Mouse (Mus musculus): ENCODE measurements around the gene Exosc2. TPM values are rescaled to one million over a fixed set of nuclear protein-coding genes. Genes with fewer than 3 reads are reported as not detected.
A peak's percentile ranks its signal among the peaks of the same experiment; 100 is the strongest.

Gene Exosc2
- total RNA-seq (2017), result 77.7 and 85.4 TPM in 2 replicates

DNA sequence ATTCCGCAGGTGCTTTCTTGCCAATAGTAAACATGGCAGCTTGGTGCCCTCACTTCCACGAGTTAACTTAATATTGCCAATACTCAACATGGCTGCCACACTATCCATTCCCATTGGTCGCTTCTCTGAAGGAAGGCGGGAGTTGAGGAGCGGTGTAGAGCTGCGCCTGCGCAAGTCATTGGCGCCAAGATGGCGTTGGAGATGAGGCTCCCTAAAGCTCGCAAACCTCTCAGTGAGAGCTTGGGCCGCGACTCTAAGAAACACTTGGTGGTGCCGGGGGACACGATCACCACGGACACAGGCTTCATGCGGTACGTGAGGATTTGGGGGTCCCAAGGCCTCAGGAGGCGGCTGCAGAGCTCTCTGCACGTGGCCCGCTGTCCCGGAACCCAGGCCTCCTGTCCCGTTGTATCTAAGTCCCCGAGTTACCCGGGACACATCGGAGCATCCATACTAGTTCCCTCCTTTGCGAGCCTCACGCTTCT lies at the start of gene Exosc2:
TSS of gene Exosc2 (plus strand) at position 165 of the 485 bp plus-strand sequence.
- peak; percentile 96 for ATAC-seq (replicated peaks in 1 of 2; ENCODE audit: insufficient read depth in 1 of 2, low FRiP score in 2 of 2, low TSS enrichment in 1 of 2, low read depth in 1 of 2, poor library complexity in 2 of 2, severe bottlenecking in 2 of 2)

- no peak for ATAC-seq (replicated peaks in 1 of 2; ENCODE audit: insufficient read depth in 1 of 2, low FRiP score in 2 of 2, low TSS enrichment in 1 of 2, low read depth in 1 of 2, poor library complexity in 2 of 2, severe bottlenecking in 2 of 2)
Measured at GRCm38 (mm10) chr2:31633531-31633930, 37.0 kb upstream of the Exosc2 start.

GRCm38 (mm10) chr2:31635281-31636137 lies 35.0 kb upstream of the Exosc2 start:
- ATAC-seq (replicated peaks in 1 of 2; ENCODE audit: insufficient read depth in 1 of 2, low FRiP score in 2 of 2, low TSS enrichment in 1 of 2, low read depth in 1 of 2, poor library complexity in 2 of 2, severe bottlenecking in 2 of 2), result no peak

DNA sequence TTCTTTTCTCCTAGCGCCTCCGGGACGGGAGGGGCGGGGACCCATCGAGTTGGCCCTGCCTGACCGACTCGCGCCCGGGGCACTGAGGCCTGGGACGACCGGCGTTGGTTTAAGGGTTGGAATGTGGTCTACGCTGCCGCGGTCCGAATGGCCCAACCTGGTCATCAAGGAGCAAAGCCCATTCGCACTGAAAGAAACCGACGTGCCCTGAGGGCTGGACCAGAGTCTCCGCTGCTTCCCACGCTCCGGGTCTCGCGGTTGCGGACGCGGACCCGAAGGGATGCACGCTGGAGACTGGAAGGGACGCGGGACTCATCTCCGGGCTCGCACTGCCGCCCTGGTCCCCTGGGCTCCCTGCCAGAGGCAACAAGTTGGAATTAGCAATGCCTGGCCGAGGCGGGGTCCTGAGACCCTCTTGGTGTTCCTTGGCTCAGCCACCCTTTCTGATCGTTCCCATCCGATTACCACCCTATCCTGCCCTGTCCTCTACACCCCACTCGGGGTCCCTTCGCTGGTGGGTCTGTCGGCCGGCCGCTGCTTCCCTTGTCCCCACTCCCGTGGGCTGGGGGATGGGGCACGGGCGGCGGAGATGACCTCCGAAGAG lies 34.3 kb upstream of the Exosc2 start:
- no peak for ATAC-seq (replicated peaks in 1 of 2; ENCODE audit: insufficient read depth in 1 of 2, low FRiP score in 2 of 2, low TSS enrichment in 1 of 2, low read depth in 1 of 2, poor library complexity in 2 of 2, severe bottlenecking in 2 of 2)

GRCm38 (mm10) chr2:31636742-31637141 lies 33.8 kb upstream of the Exosc2 start:
- no peak for ATAC-seq (replicated peaks in 1 of 2; ENCODE audit: insufficient read depth in 1 of 2, low FRiP score in 2 of 2, low TSS enrichment in 1 of 2, low read depth in 1 of 2, poor library complexity in 2 of 2, severe bottlenecking in 2 of 2)

DNA sequence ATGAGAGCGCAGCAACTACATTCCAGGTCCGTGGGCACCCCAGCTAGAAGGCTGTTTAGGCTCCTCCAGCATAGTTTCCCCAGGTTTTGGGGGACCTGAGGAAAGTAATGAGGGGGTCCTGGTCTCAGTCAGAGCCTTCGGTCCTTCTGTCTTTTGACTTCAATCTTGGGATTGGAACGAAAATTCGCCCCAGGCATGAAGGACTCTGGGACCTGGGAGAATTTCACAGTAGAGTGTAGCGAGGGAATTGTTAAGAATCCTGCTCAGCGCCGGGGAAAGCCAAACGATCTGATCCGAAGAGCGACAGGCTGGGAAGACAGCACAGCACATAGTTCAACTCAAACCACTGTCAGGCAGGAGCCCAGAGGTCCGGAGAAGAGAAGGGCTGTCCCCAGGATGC lies 33.2 kb upstream of the Exosc2 start:
- no peak for ATAC-seq (replicated peaks in 1 of 2; ENCODE audit: insufficient read depth in 1 of 2, low FRiP score in 2 of 2, low TSS enrichment in 1 of 2, low read depth in 1 of 2, poor library complexity in 2 of 2, severe bottlenecking in 2 of 2)

DNA sequence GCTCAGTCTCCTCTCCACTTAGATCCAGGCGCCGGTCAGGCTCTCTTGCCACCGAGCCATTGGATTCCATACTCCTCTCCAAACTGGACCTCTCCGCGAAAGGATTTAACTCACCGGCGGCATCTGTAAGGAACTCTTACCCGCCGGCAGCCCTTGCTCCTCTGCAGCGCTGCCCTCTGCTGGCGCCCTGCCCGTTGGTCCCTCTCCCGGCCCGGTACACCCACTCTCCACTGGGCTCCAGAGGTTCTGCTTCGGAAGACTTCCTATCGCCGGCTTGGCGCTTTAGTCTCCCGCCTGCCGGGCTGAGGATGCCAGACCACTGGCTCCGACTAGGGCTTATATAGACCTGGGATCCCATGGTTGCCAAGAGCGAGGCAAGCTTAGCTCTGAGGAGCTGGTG lies 32.7 kb upstream of the Exosc2 start:
- ATAC-seq (replicated peaks in 1 of 2; ENCODE audit: insufficient read depth in 1 of 2, low FRiP score in 2 of 2, low TSS enrichment in 1 of 2, low read depth in 1 of 2, poor library complexity in 2 of 2, severe bottlenecking in 2 of 2), result no peak

DNA sequence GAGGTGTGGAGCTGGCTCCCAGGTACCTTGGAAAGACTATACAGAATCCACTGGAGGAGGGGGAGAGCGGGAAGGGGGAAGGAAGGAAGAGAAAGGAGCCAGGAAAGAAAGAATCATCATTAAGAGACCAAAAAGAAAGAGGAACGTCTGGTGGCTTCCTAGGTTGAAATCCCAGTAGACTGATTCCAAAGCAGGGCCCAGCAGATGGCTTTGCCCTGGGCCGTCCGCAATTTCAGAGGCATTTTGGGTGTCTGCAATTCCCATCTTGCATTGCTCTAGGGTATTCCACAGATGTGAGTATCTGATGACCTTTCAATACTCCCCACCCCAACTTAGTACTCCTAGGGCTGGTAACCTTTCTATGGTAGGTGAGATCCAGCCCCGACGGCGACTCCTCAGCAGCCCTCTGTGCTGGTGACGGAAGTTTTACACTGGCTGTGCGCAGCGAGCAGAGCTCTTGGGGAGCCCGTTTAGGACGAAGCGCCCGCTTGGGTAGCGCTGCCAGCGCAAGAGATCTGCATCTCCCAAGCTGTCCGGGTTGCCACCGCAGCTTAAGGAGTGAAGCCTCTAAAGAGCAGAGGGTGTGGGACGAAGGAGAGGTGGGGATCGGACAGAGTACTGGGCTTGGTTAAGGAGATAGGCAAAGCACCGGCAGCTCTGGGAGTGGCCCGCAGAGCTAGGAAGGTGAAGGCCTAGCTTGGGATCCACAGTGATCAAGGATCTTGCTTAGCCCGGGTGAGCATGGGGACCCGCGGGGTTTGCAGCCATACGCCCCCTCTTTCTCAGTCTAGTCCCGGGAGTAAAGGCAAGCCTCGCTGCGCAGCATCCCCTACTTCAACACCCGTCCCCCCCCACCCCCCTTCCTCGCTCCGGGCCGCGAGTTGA lies 31.7 kb upstream of the Exosc2 start:
- ATAC-seq (replicated peaks in 1 of 2; ENCODE audit: insufficient read depth in 1 of 2, low FRiP score in 2 of 2, low TSS enrichment in 1 of 2, low read depth in 1 of 2, poor library complexity in 2 of 2, severe bottlenecking in 2 of 2), result no peak

- ATAC-seq (replicated peaks in 1 of 2; ENCODE audit: insufficient read depth in 1 of 2, low FRiP score in 2 of 2, low TSS enrichment in 1 of 2, low read depth in 1 of 2, poor library complexity in 2 of 2, severe bottlenecking in 2 of 2), result no peak
Measured at GRCm38 (mm10) chr2:31639466-31639760, 31.1 kb upstream of the Exosc2 start.

GRCm38 (mm10) chr2:31639901-31640608 lies 30.5 kb upstream of the Exosc2 start, which contains the start of gene Prdm12:
Gene Prdm12, plus strand, starts transcription at chr2:31640037.
- ATAC-seq (replicated peaks in 1 of 2; ENCODE audit: insufficient read depth in 1 of 2, low FRiP score in 2 of 2, low TSS enrichment in 1 of 2, low read depth in 1 of 2, poor library complexity in 2 of 2, severe bottlenecking in 2 of 2), result no peak

DNA sequence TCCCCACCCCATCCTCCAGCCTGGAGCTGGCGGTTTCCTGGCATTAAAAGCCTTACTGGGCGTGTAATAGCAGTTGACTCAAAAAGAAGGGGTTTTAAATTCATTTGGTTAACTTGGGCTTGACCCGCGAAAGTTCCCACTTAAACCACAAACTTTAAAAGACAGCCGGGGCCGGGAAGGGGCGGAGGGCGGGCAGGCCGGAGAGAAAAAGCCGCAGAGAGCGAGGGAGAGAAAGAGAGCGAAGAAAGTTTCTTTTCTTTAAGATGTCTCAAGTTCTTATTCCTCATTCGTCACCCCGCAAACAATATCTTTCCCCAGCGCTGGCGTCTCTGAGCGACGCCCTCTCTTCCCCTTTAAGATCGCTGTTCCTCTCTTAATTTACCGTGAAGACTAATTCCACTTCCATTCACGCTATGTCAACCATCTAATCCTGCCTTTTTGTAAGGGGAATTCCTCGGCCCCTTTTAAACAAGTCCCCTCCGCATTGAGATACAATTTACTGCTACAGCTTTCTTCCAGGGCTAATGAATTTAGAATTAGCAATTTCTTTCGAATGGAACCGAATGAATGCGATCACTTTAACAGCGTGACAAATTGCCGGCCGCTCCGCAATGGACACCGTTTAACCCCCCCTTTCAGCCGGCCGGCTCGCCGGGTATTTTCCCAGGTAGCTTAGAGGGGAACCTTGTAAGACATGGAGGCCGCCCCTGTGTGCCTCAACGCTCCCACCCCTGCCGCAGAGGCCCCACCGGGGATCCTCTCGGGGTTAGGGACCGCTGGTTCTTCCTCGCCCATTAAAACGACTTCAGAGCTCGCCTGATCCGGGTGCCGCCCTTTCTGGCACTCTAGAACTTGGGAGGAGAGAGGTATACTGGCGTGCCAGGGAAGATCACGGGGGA lies 29.7 kb upstream of the Exosc2 start:
- ATAC-seq (replicated peaks in 1 of 2; ENCODE audit: insufficient read depth in 1 of 2, low FRiP score in 2 of 2, low TSS enrichment in 1 of 2, low read depth in 1 of 2, poor library complexity in 2 of 2, severe bottlenecking in 2 of 2), result no peak

GRCm38 (mm10) chr2:31641508-31641830 lies 29.0 kb upstream of the Exosc2 start:
- no peak for ATAC-seq (replicated peaks in 1 of 2; ENCODE audit: insufficient read depth in 1 of 2, low FRiP score in 2 of 2, low TSS enrichment in 1 of 2, low read depth in 1 of 2, poor library complexity in 2 of 2, severe bottlenecking in 2 of 2)

DNA sequence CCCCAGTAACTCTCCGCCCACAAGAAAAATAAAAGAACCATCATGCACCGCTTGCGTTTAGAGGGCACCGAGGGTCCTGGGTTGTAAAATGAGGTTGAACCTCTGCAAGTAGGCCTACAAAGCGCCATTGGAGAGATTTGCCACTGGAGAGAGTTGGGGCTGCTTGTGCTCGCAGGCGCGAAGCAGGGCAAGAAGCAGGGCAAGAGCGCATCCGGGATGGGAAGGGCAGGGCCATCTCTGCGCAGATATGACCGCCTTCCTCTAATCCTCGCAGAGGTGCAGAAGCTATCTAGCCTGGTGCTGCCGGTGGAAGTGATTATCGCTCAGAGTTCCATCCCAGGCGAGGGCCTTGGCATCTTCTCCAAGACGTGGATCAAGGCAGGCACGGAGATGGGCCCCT lies 28.6 kb upstream of the Exosc2 start:
- no peak for ATAC-seq (replicated peaks in 1 of 2; ENCODE audit: insufficient read depth in 1 of 2, low FRiP score in 2 of 2, low TSS enrichment in 1 of 2, low read depth in 1 of 2, poor library complexity in 2 of 2, severe bottlenecking in 2 of 2)

- no peak for ATAC-seq (replicated peaks in 1 of 2; ENCODE audit: insufficient read depth in 1 of 2, low FRiP score in 2 of 2, low TSS enrichment in 1 of 2, low read depth in 1 of 2, poor library complexity in 2 of 2, severe bottlenecking in 2 of 2)
Measured at GRCm38 (mm10) chr2:31653971-31654853, 16.3 kb upstream of the Exosc2 start.

GRCm38 (mm10) chr2:31654854-31655559 lies 15.5 kb upstream of the Exosc2 start:
- no peak for ATAC-seq (replicated peaks in 1 of 2; ENCODE audit: insufficient read depth in 1 of 2, low FRiP score in 2 of 2, low TSS enrichment in 1 of 2, low read depth in 1 of 2, poor library complexity in 2 of 2, severe bottlenecking in 2 of 2)

All from hematopoietic stem cell, adult 5-6 weeks (primary cell).